Mouse (Mus musculus): ENCODE measurements around the gene 1700021F07Rik. TPM values are rescaled to one million over a fixed set of nuclear protein-coding genes. Genes with fewer than 3 reads are reported as not detected.

Gene 1700021F07Rik
- polyA plus RNA-seq (2015; fragmentation: Nextera tagmentation; extraction: Ambion mirVana) = not detected in 2 replicates

DNA sequence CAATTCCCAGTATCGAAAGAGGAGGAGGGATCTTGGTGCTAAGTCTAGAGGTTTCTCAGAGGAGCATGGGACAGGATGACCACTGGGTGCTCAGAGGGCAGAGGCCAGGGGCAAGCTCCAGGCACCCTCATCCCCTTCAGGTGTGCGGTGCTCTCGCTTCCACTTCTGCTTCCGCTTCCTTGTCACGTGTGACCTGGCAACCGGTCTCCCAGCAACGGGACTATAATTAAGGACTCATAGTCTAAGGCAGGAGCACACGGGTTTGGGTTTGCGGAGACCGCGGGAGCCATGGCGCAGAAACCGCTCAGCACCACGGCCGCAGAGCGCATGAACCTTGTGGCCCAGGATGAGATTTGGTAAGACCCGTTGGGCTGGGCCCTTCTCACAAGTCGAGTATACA lies at the start of gene 1700021F07Rik:
Gene 1700021F07Rik (plus strand): TSS at position 211 of the 400 bp plus-strand sequence.
- no peaks in the 10 kb centered on the region for H3K4me1 ChIP-seq (ENCODE audit: control insufficient read depth, insufficient read depth, low read length)
- no peak within 1 kb of the TSS for H3K4me2 ChIP-seq (ENCODE audit: low read depth, low read length)
- WGBS = 90% methylated on average over 18 of the region's 18 CpGs
- no peak for ATAC-seq (ENCODE audit: insufficient read depth, low FRiP score)
- no peak within 1 kb of the TSS for H3K9ac ChIP-seq (ENCODE audit: low read length)
- H3K27ac ChIP-seq (ENCODE audit: low read length) = no peak within 1 kb of the TSS
- H3K9me3 ChIP-seq (replicated peaks; ENCODE audit: control insufficient read depth, low read length) = no peaks in the 10 kb centered on the region
- no peak within 1 kb of the TSS for H3K4me3 ChIP-seq (replicated peaks; ENCODE audit: low read length)
- H3K36me3 ChIP-seq (ENCODE audit: control insufficient read depth, insufficient read depth, low read length) = no peaks in the 10 kb centered on the region
- H3K27me3 ChIP-seq (ENCODE audit: control insufficient read depth, insufficient read depth, low read length) = no peaks in the 10 kb centered on the region

- Histone ChIP-seq H3K9ac (ENCODE audit: low read length) (no peak overlapping the region), H3K27ac (ENCODE audit: low read length) (no peak overlapping the region), H3K36me3 (ENCODE audit: control insufficient read depth, insufficient read depth, low read length) (no peaks in the 10 kb centered on the region), H3K4me3 (replicated peaks; ENCODE audit: low read length) (no peak overlapping the region), H3K27me3 (ENCODE audit: control insufficient read depth, insufficient read depth, low read length) (no peaks in the 10 kb centered on the region), H3K4me1 (ENCODE audit: control insufficient read depth, insufficient read depth, low read length) (no peaks in the 10 kb centered on the region), H3K9me3 (replicated peaks; ENCODE audit: control insufficient read depth, low read length) (no peaks in the 10 kb centered on the region), H3K4me2 (ENCODE audit: low read depth, low read length) (no peak overlapping the region)
- ATAC-seq (ENCODE audit: insufficient read depth, low FRiP score) = no peak
- WGBS = 43% methylated on average over 11 of the region's 11 CpGs
Observed at GRCm38 (mm10) chr2:173473233-173473632, 49.2 kb upstream of the 1700021F07Rik start.

- ATAC-seq (ENCODE audit: insufficient read depth, low FRiP score) = no peak
- no peak overlapping the region for H3K4me2 ChIP-seq (ENCODE audit: low read depth, low read length)
- H3K27me3 ChIP-seq (ENCODE audit: control insufficient read depth, insufficient read depth, low read length) = no peaks in the 10 kb centered on the region
- H3K9me3 ChIP-seq (replicated peaks; ENCODE audit: control insufficient read depth, low read length) = no peaks in the 10 kb centered on the region
- H3K27ac ChIP-seq (ENCODE audit: low read length) = no peak overlapping the region
- H3K4me3 ChIP-seq (replicated peaks; ENCODE audit: low read length) = no peak overlapping the region
- no peak overlapping the region for H3K9ac ChIP-seq (ENCODE audit: low read length)
- 85% methylated on average over 12 of the region's 12 CpGs for WGBS
- H3K4me1 ChIP-seq (ENCODE audit: control insufficient read depth, insufficient read depth, low read length) = no peaks in the 10 kb centered on the region
- no peaks in the 10 kb centered on the region for H3K36me3 ChIP-seq (ENCODE audit: control insufficient read depth, insufficient read depth, low read length)
Observed at GRCm38 (mm10) chr2:173479050-173479449, 43.3 kb upstream of the 1700021F07Rik start.

- no peaks in the 10 kb centered on the region for H3K4me1 ChIP-seq (ENCODE audit: control insufficient read depth, insufficient read depth, low read length)
- no peaks in the 10 kb centered on the region for H3K36me3 ChIP-seq (ENCODE audit: control insufficient read depth, insufficient read depth, low read length)
- no peak overlapping the region for H3K4me2 ChIP-seq (ENCODE audit: low read depth, low read length)
- H3K9ac ChIP-seq (ENCODE audit: low read length) = no peak overlapping the region
- no peak overlapping the region for H3K27ac ChIP-seq (ENCODE audit: low read length)
- ATAC-seq (ENCODE audit: insufficient read depth, low FRiP score) = no peak
- no peaks in the 10 kb centered on the region for H3K27me3 ChIP-seq (ENCODE audit: control insufficient read depth, insufficient read depth, low read length)
- no peaks in the 10 kb centered on the region for H3K9me3 ChIP-seq (replicated peaks; ENCODE audit: control insufficient read depth, low read length)
- WGBS = 79% methylated on average over 4 of the region's 4 CpGs
- H3K4me3 ChIP-seq (replicated peaks; ENCODE audit: low read length) = no peak overlapping the region
Observed at GRCm38 (mm10) chr2:173484486-173484885, 37.9 kb upstream of the 1700021F07Rik start.

GRCm38 (mm10) chr2:173499612-173500011 lies 22.8 kb upstream of the 1700021F07Rik start:
- H3K9ac ChIP-seq (ENCODE audit: low read length) = no peak overlapping the region
- no peak overlapping the region for H3K4me3 ChIP-seq (replicated peaks; ENCODE audit: low read length)
- H3K4me2 ChIP-seq (ENCODE audit: low read depth, low read length) = no peak overlapping the region
- H3K36me3 ChIP-seq (ENCODE audit: control insufficient read depth, insufficient read depth, low read length) = no peaks in the 10 kb centered on the region
- no peaks in the 10 kb centered on the region for H3K4me1 ChIP-seq (ENCODE audit: control insufficient read depth, insufficient read depth, low read length)
- no peaks in the 10 kb centered on the region for H3K27me3 ChIP-seq (ENCODE audit: control insufficient read depth, insufficient read depth, low read length)
- H3K27ac ChIP-seq (ENCODE audit: low read length) = no peak overlapping the region
- 96% methylated on average over 2 of the region's 2 CpGs for WGBS
- H3K9me3 ChIP-seq (replicated peaks; ENCODE audit: control insufficient read depth, low read length) = peaks cover 8% of the 10 kb centered on the region; the same call in 1 of the 2 replicates
- ATAC-seq (ENCODE audit: insufficient read depth, low FRiP score) = no peak

- 60% methylated on average over 6 of the region's 6 CpGs for WGBS
- Histone ChIP-seq H3K36me3 (ENCODE audit: control insufficient read depth, insufficient read depth, low read length) (no peaks in the 10 kb centered on the region), H3K9ac (ENCODE audit: low read length) (no peak overlapping the region), H3K9me3 (replicated peaks; ENCODE audit: control insufficient read depth, low read length) (no peaks in the 10 kb centered on the region), H3K27me3 (ENCODE audit: control insufficient read depth, insufficient read depth, low read length) (no peaks in the 10 kb centered on the region), H3K27ac (ENCODE audit: low read length) (no peak overlapping the region), H3K4me3 (replicated peaks; ENCODE audit: low read length) (no peak overlapping the region), H3K4me1 (ENCODE audit: control insufficient read depth, insufficient read depth, low read length) (no peaks in the 10 kb centered on the region), H3K4me2 (ENCODE audit: low read depth, low read length) (no peak overlapping the region)
- ATAC-seq (ENCODE audit: insufficient read depth, low FRiP score) = no peak
Observed at GRCm38 (mm10) chr2:173513977-173514376, 8.4 kb upstream of the 1700021F07Rik start.

GRCm38 (mm10) chr2:173515186-173515585 lies 7.2 kb upstream of the 1700021F07Rik start:
- no peak for ATAC-seq (ENCODE audit: insufficient read depth, low FRiP score)
- H3K27me3 ChIP-seq (ENCODE audit: control insufficient read depth, insufficient read depth, low read length) = no peaks in the 10 kb centered on the region
- no peak overlapping the region for H3K27ac ChIP-seq (ENCODE audit: low read length)
- no peak overlapping the region for H3K4me3 ChIP-seq (replicated peaks; ENCODE audit: low read length)
- no peaks in the 10 kb centered on the region for H3K36me3 ChIP-seq (ENCODE audit: control insufficient read depth, insufficient read depth, low read length)
- H3K4me2 ChIP-seq (ENCODE audit: low read depth, low read length) = no peak overlapping the region
- no peak overlapping the region for H3K9ac ChIP-seq (ENCODE audit: low read length)
- no peaks in the 10 kb centered on the region for H3K4me1 ChIP-seq (ENCODE audit: control insufficient read depth, insufficient read depth, low read length)
- no peaks in the 10 kb centered on the region for H3K9me3 ChIP-seq (replicated peaks; ENCODE audit: control insufficient read depth, low read length)
- WGBS = 58% methylated on average over 6 of the region's 6 CpGs

DNA sequence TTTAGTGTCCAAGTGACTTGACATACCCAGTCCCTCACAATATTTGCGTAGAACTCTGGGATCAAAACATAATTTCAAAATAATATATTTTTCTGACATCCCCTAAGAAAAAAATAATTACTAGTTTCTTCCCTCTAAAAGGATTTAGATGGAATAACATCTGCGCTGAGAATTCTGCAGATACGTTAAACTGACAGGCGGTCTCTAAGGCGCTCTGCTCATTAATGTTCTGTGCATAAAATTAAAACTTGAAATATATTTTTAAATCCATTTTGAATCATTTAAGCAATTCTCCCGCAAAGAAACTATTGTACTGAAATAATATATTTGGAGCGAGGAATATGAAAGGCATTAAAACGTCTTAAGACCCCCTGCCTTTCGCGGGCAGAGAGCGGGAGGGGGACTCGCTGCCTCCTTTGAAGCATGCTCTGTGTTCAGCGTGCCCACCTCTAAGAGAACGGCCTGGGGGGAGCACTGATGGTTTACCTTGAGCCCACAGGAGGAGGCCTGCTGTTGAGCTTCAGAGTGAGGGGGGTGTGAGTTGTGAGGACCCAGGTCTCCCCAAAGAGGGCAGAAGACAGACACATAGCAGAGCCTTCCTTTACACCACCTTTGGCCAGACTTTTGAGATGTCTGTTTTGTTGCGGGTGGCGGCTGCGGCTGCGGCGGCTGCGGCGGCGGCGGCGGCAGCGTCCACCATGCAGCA lies 6.1 kb upstream of the 1700021F07Rik start:
- WGBS = 86% methylated on average over 25 of the region's 25 CpGs
- no peaks in the 10 kb centered on the region for H3K9me3 ChIP-seq (replicated peaks; ENCODE audit: control insufficient read depth, low read length)
- no peaks in the 10 kb centered on the region for H3K27me3 ChIP-seq (ENCODE audit: control insufficient read depth, insufficient read depth, low read length)
- H3K27ac ChIP-seq (ENCODE audit: low read length) = no peak overlapping the region
- no peak overlapping the region for H3K4me2 ChIP-seq (ENCODE audit: low read depth, low read length)
- no peaks in the 10 kb centered on the region for H3K4me1 ChIP-seq (ENCODE audit: control insufficient read depth, insufficient read depth, low read length)
- no peak overlapping the region for H3K9ac ChIP-seq (ENCODE audit: low read length)
- ATAC-seq (ENCODE audit: insufficient read depth, low FRiP score) = no peak
- H3K4me3 ChIP-seq (replicated peaks; ENCODE audit: low read length) = no peak overlapping the region
- H3K36me3 ChIP-seq (ENCODE audit: control insufficient read depth, insufficient read depth, low read length) = no peaks in the 10 kb centered on the region

GRCm38 (mm10) chr2:173528493-173528892 lies 6.1 kb downstream of the 1700021F07Rik start:
- H3K27ac ChIP-seq (ENCODE audit: low read length) = no peak overlapping the region
- H3K4me1 ChIP-seq (ENCODE audit: control insufficient read depth, insufficient read depth, low read length) = no peaks in the 10 kb centered on the region
- no peak overlapping the region for H3K9ac ChIP-seq (ENCODE audit: low read length)
- no peaks in the 10 kb centered on the region for H3K27me3 ChIP-seq (ENCODE audit: control insufficient read depth, insufficient read depth, low read length)
- WGBS = 81% methylated on average over 3 of the region's 3 CpGs
- no peaks in the 10 kb centered on the region for H3K9me3 ChIP-seq (replicated peaks; ENCODE audit: control insufficient read depth, low read length)
- H3K4me2 ChIP-seq (ENCODE audit: low read depth, low read length) = no peak overlapping the region
- no peaks in the 10 kb centered on the region for H3K36me3 ChIP-seq (ENCODE audit: control insufficient read depth, insufficient read depth, low read length)
- no peak overlapping the region for H3K4me3 ChIP-seq (replicated peaks; ENCODE audit: low read length)
- no peak for ATAC-seq (ENCODE audit: insufficient read depth, low FRiP score)

Measured in stomach, embryonic 16.5 days (tissue).